Mouse (Mus musculus) kidney, embryonic 16.5 days (tissue): ENCODE results near the gene Btbd2. TPM values are rescaled to one million over a fixed set of nuclear protein-coding genes. Genes with fewer than 3 reads are reported as not detected.
A peak's percentile ranks its signal among the peaks of the same experiment; 100 is the strongest.

Experiments used
- ATAC-seq: fragments of 200-750 bp; cut with Nextera tagmentation; 2 replicates; pipeline ENCODE4 v1.8.0; 2017; ENCODE audit warnings: moderate TSS enrichment; ENCODE audit not compliant: low FRiP score, low TSS enrichment
- H3K27ac ChIP-seq: fragments of 300-500 bp; sonication (generic); 2 replicates; pipeline ENCODE4 v1.5.1; 2014; ENCODE audit warnings: low read length
- H3K27me3 ChIP-seq: fragments of 300-500 bp; sonication (generic); 2 replicates; pipeline ENCODE4 v1.6.1; 2014; ENCODE audit warnings: low read length, control low read depth, mixed read lengths; ENCODE audit not compliant: insufficient read depth
- H3K36me3 ChIP-seq: fragments of 300-500 bp; sonication (generic); 2 replicates; pipeline ENCODE4 v1.6.1; 2014; ENCODE audit warnings: low read length, control low read depth, mixed read lengths; ENCODE audit not compliant: insufficient read depth
- H3K4me1 ChIP-seq: fragments of 300-500 bp; sonication (generic); 2 replicates; pipeline ENCODE4 v1.6.1; 2014; ENCODE audit warnings: low read length, control low read depth, mixed read lengths; ENCODE audit not compliant: insufficient read depth
- H3K4me2 ChIP-seq: fragments of 300-500 bp; sonication (generic); replicated peaks from 2 replicates; pipeline ENCODE4 v1.6.1; 2014; ENCODE audit warnings: low read depth, low read length
- H3K4me3 ChIP-seq: fragments of 300-500 bp; sonication (generic); 2 replicates; pipeline ENCODE4 v1.5.1; 2014; ENCODE audit warnings: mild to moderate bottlenecking, low read length
- H3K9ac ChIP-seq: fragments of 300-500 bp; sonication (generic); replicated peaks from 2 replicates; pipeline ENCODE4 v1.6.1; 2014; ENCODE audit warnings: low read length
- H3K9me3 ChIP-seq: fragments of 300-500 bp; sonication (generic); 2 replicates; pipeline ENCODE4 v1.6.1; 2016; ENCODE audit warnings: low read length, control low read depth
- WGBS: fragments of 180-500 bp; shearing (Covaris S2); extraction: QIAGEN DNeasy Blood & Tissue Kit; methylation state at CpG from one replicate; pipeline ENCODE4 v1.1.7; 2014; 5-methylcytosine and 5-hydroxymethylcytosine counted together
- polyA plus RNA-seq: library from polyadenylated mRNA; unstranded; fragments of >200 nt; fragmentation: Nextera tagmentation; extraction: Ambion mirVana; gene quantifications from 2 replicates; pipeline ENCODE4 v1.2.1, GENCODE M21; 2015

The Btbd2 gene
- polyA plus RNA-seq, 1 experiment from 2014 or later: 74.8 TPM

DNA sequence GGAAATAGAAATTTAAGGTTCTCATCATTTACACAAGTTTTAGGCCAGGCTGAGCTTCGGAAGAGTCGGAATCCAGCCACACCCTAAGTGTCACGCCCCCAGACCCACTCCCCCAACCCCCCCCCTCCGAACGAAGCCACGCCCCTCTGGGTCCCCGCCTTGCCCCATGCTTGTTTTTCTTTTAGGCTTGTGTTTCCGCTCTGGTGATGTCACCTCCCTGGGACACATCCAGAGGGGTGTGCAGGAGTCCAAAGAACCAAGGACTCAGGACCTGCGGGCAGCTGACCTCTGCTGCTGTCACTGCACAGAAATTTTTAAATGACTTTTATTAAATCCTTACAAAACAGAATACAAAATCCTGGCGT is 8.1 kb upstream of the Btbd2 start:
- peak overlapping the region; percentile 57 for H3K9ac ChIP-seq

DNA sequence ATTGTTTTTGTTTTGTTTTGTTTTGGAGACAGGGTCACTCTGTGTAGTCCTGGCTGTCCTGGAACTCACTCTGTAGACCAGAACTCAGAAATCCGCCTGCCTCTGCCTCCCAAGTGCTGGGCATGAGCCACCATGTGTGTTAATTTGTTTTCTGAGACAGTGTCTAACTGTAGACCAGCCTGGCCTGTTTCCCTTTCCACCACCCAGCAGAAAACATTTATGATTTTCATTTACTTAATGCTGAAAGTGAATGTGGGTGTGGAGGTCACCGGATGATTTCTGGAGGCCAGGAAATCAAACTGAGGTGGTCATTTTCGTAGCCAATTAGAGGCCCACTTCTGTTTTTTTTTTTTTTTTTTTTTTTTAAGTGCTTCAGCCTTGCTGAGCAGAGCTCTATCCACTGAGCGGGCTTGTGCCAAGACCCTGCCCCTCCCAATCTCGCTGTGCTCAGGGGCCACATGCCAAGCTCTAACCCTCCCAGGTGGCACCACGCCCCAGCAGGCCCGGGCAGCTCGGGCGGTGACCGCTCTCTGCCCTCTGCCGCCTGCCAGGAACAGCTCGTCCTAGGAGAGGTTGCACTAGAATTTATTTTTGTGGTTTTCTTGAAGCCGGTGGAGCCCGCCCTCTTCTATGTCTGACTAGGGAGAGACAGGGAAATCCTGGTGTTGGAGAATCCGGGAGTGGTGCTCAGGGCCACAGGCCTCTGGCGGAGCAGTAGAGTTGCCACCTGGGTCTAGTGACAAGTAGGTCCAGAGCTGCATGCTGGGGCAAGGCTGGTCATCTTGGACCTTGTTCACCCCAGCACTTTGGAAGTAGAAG is 7.5 kb upstream of the Btbd2 start:
- peaks cover 40% of the 10 kb centered on the region for H3K4me1 ChIP-seq
- 11% methylated on average over 16 of the region's 16 CpGs for WGBS
- peak; percentile 60 for ATAC-seq
- H3K4me3 ChIP-seq: peak overlapping the region; percentile 15; the same call in 1 of the 2 replicates
- no peaks in the 10 kb centered on the region for H3K9me3 ChIP-seq
- peak overlapping the region; percentile 57 for H3K9ac ChIP-seq
- peak overlapping the region; percentile 46 for H3K4me2 ChIP-seq
- no peaks in the 10 kb centered on the region for H3K27me3 ChIP-seq
- peak overlapping the region; percentile 93 for H3K27ac ChIP-seq
- peaks cover 37% of the 10 kb centered on the region for H3K36me3 ChIP-seq

More for the DNA sequence above, 8.1 kb upstream of the Btbd2 start:
- H3K9me3 ChIP-seq: no peaks in the 10 kb centered on the region
- H3K4me3 ChIP-seq: peak overlapping the region; percentile 15; the same call in 1 of the 2 replicates
- H3K4me2 ChIP-seq: peak overlapping the region; percentile 46
- peak; percentile 73 for ATAC-seq
- H3K27ac ChIP-seq: peak overlapping the region; percentile 93
- H3K27me3 ChIP-seq: no peaks in the 10 kb centered on the region
- WGBS: 3% methylated on average over 10 of the region's 10 CpGs
- peaks cover 40% of the 10 kb centered on the region for H3K4me1 ChIP-seq
- H3K36me3 ChIP-seq: peaks cover 43% of the 10 kb centered on the region

DNA sequence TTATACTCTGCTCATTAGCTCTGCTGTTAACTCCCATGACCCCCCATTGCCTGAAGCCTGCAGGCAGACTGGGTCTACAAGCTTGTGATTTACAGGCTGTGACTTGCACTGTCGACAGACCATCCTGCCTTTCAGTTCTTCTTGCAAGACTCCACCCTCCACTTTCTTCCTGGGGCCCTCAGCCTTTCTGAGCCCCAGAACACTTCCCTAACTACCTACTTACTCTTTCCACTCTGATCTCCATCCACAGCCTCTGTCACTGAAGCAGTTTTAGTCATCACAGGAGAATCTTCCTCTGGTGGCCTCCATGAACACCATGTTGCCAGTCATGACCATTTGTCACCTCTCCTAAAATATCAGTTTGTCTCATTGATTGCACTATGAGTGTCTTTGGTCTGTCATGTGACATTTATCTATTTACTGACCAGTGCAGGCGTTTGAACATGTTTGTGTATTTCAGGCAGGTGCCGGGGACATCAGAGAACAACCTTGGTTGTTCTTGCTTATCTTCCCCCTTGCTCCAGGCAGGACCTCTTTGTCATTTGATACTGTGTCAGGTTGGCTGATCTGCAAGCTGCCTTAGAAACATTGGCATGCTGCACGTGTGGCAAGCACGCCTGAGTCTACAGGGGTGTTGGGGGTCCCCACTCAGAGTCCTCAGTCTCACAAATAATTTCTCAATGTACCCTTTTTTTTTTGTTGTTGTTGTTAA is 6.8 kb upstream of the Btbd2 start:
- ATAC-seq: no peak
- H3K27me3 ChIP-seq: no peaks in the 10 kb centered on the region
- no peak overlapping the region for H3K4me2 ChIP-seq
- H3K4me3 ChIP-seq: no peak overlapping the region
- H3K9ac ChIP-seq: no peak overlapping the region
- peaks cover 30% of the 10 kb centered on the region for H3K36me3 ChIP-seq
- WGBS: 22% methylated on average over 5 of the region's 5 CpGs
- no peaks in the 10 kb centered on the region for H3K9me3 ChIP-seq
- H3K27ac ChIP-seq: peak overlapping the region; percentile 93
- peaks cover 45% of the 10 kb centered on the region for H3K4me1 ChIP-seq

DNA sequence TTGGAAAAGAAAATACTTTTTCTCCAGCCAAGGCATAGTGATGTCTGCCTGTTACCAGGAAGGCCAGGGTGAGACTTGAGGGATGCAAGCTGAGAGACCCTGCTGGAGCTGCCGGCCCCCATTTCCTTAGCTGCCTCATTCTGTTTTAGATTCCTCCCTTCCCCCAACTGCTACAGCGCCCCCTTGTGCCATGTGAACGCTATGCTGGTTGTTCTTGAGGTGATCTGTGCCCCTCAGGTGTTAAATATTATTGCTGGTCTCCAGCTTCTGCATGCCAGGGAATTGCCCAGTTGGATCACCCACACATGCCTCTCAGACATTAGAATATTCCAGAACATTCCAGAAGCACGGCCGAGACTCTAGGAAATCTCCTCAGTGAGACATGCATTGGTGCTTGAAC is 4.3 kb upstream of the Btbd2 start:
- Histone ChIP-seq H3K4me1 (peaks cover 48% of the 10 kb centered on the region), H3K9me3 (no peaks in the 10 kb centered on the region)
- WGBS: 37% methylated on average over 5 of the region's 5 CpGs

DNA sequence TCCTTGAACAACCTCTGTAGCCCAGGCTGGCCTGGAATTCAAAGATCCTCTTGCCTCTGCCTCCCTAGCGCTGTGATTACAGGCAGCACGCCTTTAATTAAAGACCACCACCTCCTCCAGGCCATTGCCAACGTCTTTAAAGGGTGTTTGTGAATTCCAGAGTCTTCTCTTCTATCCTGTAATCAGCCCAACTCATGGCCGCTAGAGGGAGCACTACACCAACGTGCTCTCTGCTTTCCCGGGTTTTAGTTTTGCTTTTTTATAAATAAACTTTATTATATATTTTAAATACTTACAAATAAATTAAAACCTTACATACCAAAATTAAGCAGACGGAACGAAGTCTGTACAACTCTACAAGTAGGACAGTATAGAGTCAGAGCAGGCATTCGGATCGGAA is 2.3 kb upstream of the Btbd2 start:
- ATAC-seq: no peak
- H3K36me3 ChIP-seq: no peaks in the 10 kb centered on the region
- 14% methylated on average over 10 of the region's 10 CpGs for WGBS
- no peaks in the 10 kb centered on the region for H3K27me3 ChIP-seq
- H3K9me3 ChIP-seq: no peaks in the 10 kb centered on the region
- peak overlapping the region; percentile 26 for H3K4me3 ChIP-seq
- H3K9ac ChIP-seq: peak overlapping the region; percentile 51
- H3K4me2 ChIP-seq: peak overlapping the region; percentile 31
- peaks cover 44% of the 10 kb centered on the region for H3K4me1 ChIP-seq
- H3K27ac ChIP-seq: peak overlapping the region; percentile 37; the same call in 1 of the 2 replicates

More for the DNA sequence above, 4.3 kb upstream of the Btbd2 start:
- Histone ChIP-seq H3K4me2 (no peak overlapping the region), H3K36me3 (peaks cover 5% of the 10 kb centered on the region; the same call in 1 of the 2 replicates), H3K27ac (no peak overlapping the region), H3K9ac (no peak overlapping the region), H3K27me3 (no peaks in the 10 kb centered on the region), H3K4me3 (no peak overlapping the region)
- no peak for ATAC-seq

DNA sequence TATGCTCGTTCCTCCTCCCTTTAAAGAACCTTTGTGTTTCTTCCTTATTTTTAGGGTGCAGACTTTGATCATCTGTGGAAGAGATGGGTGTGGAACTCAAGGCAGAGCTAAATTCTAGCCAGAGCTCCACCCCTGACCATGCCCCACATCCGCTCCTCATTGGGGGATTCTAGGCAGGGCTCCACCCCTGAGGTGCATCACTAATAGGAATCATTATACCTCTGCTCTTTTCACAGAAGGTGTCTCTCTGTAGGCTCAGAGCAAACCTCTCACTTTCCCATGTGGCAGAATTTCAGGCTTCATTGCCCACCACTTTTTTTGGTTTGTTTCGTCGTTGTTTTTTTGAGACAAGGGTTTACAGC is 2.0 kb upstream of the Btbd2 start:
- Histone ChIP-seq H3K36me3 (no peaks in the 10 kb centered on the region), H3K27ac (peak overlapping the region; percentile 37; the same call in 1 of the 2 replicates), H3K4me2 (0 out of 2 replicates have a peak overlapping the region, but pooled peaks have one; percentile 31), H3K9me3 (no peaks in the 10 kb centered on the region), H3K4me3 (no peak overlapping the region), H3K4me1 (peaks cover 42% of the 10 kb centered on the region), H3K9ac (peak overlapping the region; percentile 51), H3K27me3 (no peaks in the 10 kb centered on the region)
- WGBS: 58% methylated on average over 4 of the region's 4 CpGs
- no peak for ATAC-seq

DNA sequence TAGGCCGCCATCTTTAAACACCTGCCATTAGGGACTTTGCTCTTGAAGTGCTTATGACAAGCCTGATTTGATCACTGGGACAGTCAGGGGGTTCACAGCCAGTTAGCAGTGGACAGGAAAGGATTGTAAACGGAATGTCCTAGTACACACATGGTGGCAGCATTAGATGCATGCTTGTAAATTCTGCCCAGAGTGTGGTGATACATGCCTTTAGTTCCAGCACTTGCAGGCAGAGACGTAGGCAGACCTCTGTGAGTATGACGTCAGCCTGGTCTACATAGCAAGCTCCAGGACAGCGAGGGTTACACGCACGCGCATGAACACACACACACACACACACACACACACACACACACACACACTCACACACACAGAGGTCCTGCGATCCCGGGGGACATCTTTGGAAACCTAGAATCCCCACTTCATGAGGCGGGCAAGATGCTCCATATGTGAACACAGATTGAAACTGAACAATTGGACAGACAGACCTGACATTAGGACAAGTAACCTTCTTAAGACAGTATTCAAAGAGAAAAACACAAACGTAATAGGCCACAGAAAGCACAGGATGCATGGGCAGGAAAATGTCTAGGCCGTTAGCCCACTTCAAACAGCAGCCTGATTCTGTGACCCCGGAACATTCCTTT is 1.4 kb upstream of the Btbd2 start:
- WGBS: 85% methylated on average over 14 of the region's 14 CpGs
- H3K36me3 ChIP-seq: no peaks in the 10 kb centered on the region
- peaks cover 37% of the 10 kb centered on the region for H3K4me1 ChIP-seq
- ATAC-seq: no peak
- H3K4me3 ChIP-seq: no peak overlapping the region
- no peak overlapping the region for H3K27ac ChIP-seq
- no peaks in the 10 kb centered on the region for H3K27me3 ChIP-seq
- no peaks in the 10 kb centered on the region for H3K9me3 ChIP-seq
- no peak overlapping the region for H3K4me2 ChIP-seq
- peak overlapping the region; percentile 51; the same call in 1 of the 2 replicates for H3K9ac ChIP-seq

DNA sequence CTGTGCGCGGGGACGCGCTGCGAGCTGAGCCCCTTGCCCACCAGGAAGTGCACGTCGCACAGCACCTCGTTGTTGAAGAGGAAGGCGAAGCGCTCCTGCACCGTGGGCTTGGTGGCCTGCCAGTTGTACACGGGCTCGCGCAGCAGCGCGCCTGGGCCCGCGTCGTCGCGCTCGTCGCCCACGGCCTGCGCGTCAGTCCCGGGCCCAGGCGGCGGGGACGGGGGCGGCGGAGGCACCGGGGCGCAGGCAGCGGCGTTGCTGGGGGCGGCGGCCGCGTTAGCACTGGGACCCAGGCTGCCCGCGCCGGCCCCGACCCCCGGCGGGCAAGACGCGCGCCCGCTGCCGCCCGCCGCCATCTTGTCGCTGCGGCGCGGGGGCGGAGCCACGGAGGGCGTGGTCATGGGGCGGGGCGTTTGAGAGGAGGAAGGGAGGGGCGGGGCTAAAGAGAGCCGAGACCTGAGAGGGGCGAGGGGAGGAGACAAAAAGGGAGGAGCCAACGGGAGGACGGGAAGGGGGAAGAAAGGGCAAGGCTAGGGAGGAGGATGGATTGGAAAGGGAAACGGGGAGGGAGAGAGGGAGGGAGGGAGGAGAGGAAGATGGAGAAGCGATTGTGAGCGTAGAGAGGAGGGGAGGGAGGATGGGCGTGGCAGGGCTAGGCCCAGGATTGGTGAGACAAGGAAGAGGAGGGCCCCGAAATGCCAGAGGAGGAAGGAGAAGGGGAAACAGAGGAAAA is 575 bp downstream of the Btbd2 start:
- Histone ChIP-seq H3K36me3 (no peaks in the 10 kb centered on the region), H3K4me1 (peaks cover 34% of the 10 kb centered on the region), H3K9ac (peak overlapping the region; percentile 95), H3K4me2 (peak overlapping the region; percentile 96), H3K27ac (peak overlapping the region; percentile 95), H3K4me3 (peak overlapping the region; percentile 91), H3K9me3 (no peaks in the 10 kb centered on the region), H3K27me3 (no peaks in the 10 kb centered on the region)
- peak; percentile 80 for ATAC-seq
- under 1% methylated on average over 60 of the region's 72 CpGs for WGBS

DNA sequence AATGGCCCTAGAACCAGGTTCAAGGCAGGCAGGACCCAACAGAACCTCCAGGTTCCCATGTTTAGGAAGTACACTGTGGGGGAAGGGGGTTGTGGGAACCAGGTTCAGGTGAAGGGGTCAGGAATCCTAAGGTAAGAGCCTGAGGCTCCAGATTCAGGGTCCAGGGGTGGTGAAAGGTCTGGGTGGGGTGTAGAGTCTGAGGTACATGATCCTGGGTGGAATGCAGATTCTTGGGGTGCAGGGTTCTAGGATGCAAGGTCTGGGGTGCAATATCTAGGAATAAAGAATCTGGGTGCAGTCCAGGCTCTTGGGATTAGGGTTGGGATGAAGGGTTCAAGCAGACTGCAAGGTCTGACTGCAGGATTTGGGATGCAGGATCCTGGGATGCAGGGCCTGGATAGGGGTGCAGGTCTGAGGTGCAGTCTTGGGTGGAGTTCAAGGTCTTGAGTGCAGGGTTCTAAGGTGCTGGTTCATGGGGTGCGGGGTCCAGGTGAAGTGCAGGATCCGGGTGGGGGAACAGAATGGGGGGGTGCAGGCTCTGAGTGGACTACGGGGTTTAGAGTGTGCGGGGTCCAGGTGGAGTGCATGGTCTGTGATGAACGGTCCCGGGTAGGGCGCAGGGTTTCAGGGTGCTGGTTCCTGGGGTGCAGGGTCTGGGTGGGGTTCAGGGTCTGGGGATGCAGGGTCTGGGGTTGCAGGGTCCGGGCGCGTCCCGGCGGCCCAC is 1.3 kb downstream of the Btbd2 start:
- Histone ChIP-seq H3K27ac (peak overlapping the region; percentile 56; the same call in 1 of the 2 replicates), H3K9ac (peak overlapping the region; percentile 95), H3K4me3 (peak overlapping the region; percentile 91), H3K36me3 (no peaks in the 10 kb centered on the region), H3K4me1 (peaks cover 34% of the 10 kb centered on the region), H3K9me3 (no peaks in the 10 kb centered on the region), H3K27me3 (no peaks in the 10 kb centered on the region), H3K4me2 (peak overlapping the region; percentile 96)
- peak; percentile 47 for ATAC-seq
- 1% methylated on average over 12 of the region's 12 CpGs for WGBS
